Mouse (Mus musculus) left cerebral cortex, adult 18-20 months (tissue): Measurements from ENCODE around the gene Hs3st1. TPM values are rescaled to one million over a fixed set of nuclear protein-coding genes. Genes with fewer than 3 reads are reported as not detected.

Experiments
- DNase-seq, 2 experiments: peaks; one replicate each; pipeline ENCODE4 v3.0.0; 2021 to 2022; ENCODE audit warnings: low spot score in 2 of 2, mixed read lengths in 1 of 2
- total RNA-seq, 2 experiments: library from RNA; stranded (reverse); gene quantifications; 2 replicates each; pipeline ENCODE4 v1.2.3; 2021

The Hs3st1 gene
- total RNA-seq, 2 experiments from 2014 or later: 33.3 to 35.8 TPM

DNA sequence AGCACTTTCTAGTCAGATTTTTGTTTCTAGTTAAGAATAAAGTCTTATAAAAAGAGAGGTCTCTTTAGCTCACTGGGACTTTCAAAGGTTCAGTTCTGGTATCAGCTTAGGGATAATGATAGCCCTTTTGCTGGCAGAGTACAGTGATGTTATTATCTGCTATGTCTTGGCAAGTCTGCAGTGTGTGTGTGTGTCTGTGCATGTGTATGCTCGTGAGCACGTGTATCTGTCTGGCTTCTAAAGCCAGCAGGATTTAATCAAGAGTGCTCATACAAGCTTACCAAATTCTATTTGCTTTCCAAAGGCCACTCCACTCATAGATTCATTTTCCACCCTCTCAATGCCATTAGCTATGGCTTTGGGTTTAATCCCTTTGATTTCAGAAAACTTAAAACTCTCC, 160.5 kb downstream of the Hs3st1 start:
- no peak for DNase-seq
